Mouse (Mus musculus): ENCODE results near the gene Gm4791.

DNA sequence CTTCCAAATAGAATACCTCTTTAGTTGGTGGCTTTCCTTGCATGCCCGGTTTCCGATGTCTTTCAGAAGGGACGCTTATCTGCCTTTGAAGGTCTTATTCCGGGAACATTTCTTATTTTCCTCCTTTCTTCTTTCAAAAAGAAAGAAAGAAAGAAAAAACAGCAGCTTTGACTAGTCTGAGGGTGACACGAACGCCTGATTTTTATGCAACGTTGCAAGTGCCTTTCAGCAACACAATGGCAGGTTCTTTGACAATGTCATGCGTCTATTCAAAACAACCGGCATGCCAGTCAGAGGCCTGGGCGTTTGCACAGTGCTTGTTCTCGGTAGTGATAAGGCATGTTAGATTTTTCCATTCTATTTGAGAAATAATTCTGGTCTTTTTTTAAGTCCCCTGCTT is 19.7 kb upstream of the Gm4791 start:
- no peak for TF ChIP-seq CEBPB (IDR thresholded peaks at IDR 0.05; ENCODE audit: low read depth)
- no peak for TF ChIP-seq MYOD1 (IDR thresholded peaks at IDR 0.05; ENCODE audit: control insufficient read depth, insufficient read length, low read depth)
- no peak for TF ChIP-seq CTCF (IDR thresholded peaks at IDR 0.05; ENCODE audit: control insufficient read depth, insufficient read depth, insufficient read length)
